Mouse (Mus musculus) lung, adult 2 months (tissue): ENCODE data around the gene Evc. TPM values are rescaled to one million over a fixed set of nuclear protein-coding genes. Genes with fewer than 3 reads are reported as not detected.

ENCODE experiments used
- DNase-seq: peaks from one replicate; pipeline ENCODE4 v3.0.0; 2022
- H3K4me1 ChIP-seq: fragments of 200-500 bp; 2 replicates; pipeline ENCODE4 v1.6.1; 2011; ENCODE audit warnings: low read length; ENCODE audit not compliant: control insufficient read depth, insufficient read depth
- H3K4me3 ChIP-seq: fragments of 200-500 bp; replicated peaks from 2 replicates; pipeline ENCODE3; 2011; ENCODE audit warnings: low read depth, mild to moderate bottlenecking, control low read depth, low read length; ENCODE audit errors: extremely low read depth
- CTCF ChIP-seq: fragments of 200-500 bp; IDR thresholded peaks from 2 replicates; pipeline ENCODE4 v1.5.1; 2011; ENCODE audit warnings: mild to moderate bottlenecking, low read length, control low read depth; ENCODE audit not compliant: insufficient read depth
- POLR2A ChIP-seq: fragments of 200-500 bp; IDR thresholded peaks from 2 replicates; pipeline ENCODE4 v1.6.1; 2011; ENCODE audit warnings: low read depth, mild to moderate bottlenecking, control low read depth, low read length, borderline replicate concordance; ENCODE audit errors: extremely low read depth
- WGBS: fragments of 180-500 bp; shearing (Covaris S2); methylation state at CpG from one replicate; pipeline ENCODE4 v1.1.7; 2018; 5-methylcytosine and 5-hydroxymethylcytosine counted together
- polyA plus RNA-seq: library from polyadenylated mRNA; depleted of rRNA; stranded (reverse); fragments of >200 nt; gene quantifications from 2 replicates; pipeline ENCODE4 v1.2.3, GENCODE M21; 2012; rRNA removed

Evc gene
- polyA plus RNA-seq, 1 experiment = 11.8 TPM

- H3K4me1 ChIP-seq = no peaks in the 10 kb centered on the region; the same call in 1 of the 2 replicates
- DNase-seq = no peak
- TF ChIP-seq POLR2A (no peak), CTCF (no peak)
- WGBS = 4% methylated on average over 13 of the region's 13 CpGs
- no peak overlapping the region for H3K4me3 ChIP-seq
Measured at GRCm38 (mm10) chr5:37244161-37244560, 92.5 kb downstream of the Evc start.

GRCm38 (mm10) chr5:37243169-37243886 is 93.4 kb downstream of the Evc start:
- Histone ChIP-seq H3K4me1 (no peaks in the 10 kb centered on the region; the same call in 1 of the 2 replicates), H3K4me3 (no peak overlapping the region)
- TF ChIP-seq CTCF (no peak), POLR2A (no peak)
- 3% methylated on average over 19 of the region's 19 CpGs for WGBS
- DNase-seq = peak; percentile 16

GRCm38 (mm10) chr5:37242360-37243168 is 94.1 kb downstream of the Evc start:
- no peaks in the 10 kb centered on the region; the same call in 1 of the 2 replicates for H3K4me1 ChIP-seq
- TF ChIP-seq CTCF = no peak
- TF ChIP-seq POLR2A = no peak
- DNase-seq = no peak
- no peak overlapping the region for H3K4me3 ChIP-seq
- 13% methylated on average over 44 of the region's 44 CpGs for WGBS

GRCm38 (mm10) chr5:37241651-37242151 is 95.0 kb downstream of the Evc start, which contains the start of gene Crmp1:
Crmp1 (plus strand) TSS chr5:37241940.
- H3K4me3 ChIP-seq = no peak within 1 kb of the TSS

GRCm38 (mm10) chr5:37241224-37241623 is 95.5 kb downstream of the Evc start:
- Histone ChIP-seq H3K4me1 (no peaks in the 10 kb centered on the region; the same call in 1 of the 2 replicates), H3K4me3 (no peak overlapping the region)
- DNase-seq = no peak
- no peak for TF ChIP-seq POLR2A
- TF ChIP-seq CTCF = no peak
- 19% methylated on average over 9 of the region's 9 CpGs for WGBS

More at GRCm38 (mm10) chr5:37241651-37242151, 95.0 kb downstream of the Evc start, which contains the start of gene Crmp1:
- H3K4me1 ChIP-seq = no peaks in the 10 kb centered on the region; the same call in 1 of the 2 replicates
- TF ChIP-seq POLR2A (no peak), CTCF (no peak)
- WGBS = 2% methylated on average over 56 of the region's 56 CpGs
- DNase-seq = no peak

- no peaks in the 10 kb centered on the region; the same call in 1 of the 2 replicates for H3K4me1 ChIP-seq
- DNase-seq = no peak
- TF ChIP-seq CTCF (no peak), POLR2A (no peak)
- 5% methylated on average over 5 of the region's 5 CpGs for WGBS
- no peak overlapping the region for H3K4me3 ChIP-seq
Measured at GRCm38 (mm10) chr5:37240550-37240949, 96.1 kb downstream of the Evc start.

Other genes starting within 250 kb of the Evc start
- 0.50 and 0.83 TPM in 2 replicates for gene Crmp1, start 95.0 kb downstream of the Evc start, polyA plus RNA-seq
- 14.2 and 15.2 TPM in 2 replicates for gene Evc2, start 1.6 kb upstream of the Evc start, polyA plus RNA-seq